Mouse (Mus musculus) hematopoietic multipotent progenitor cell, adult 10-12 weeks (in vitro differentiated cells): Measurements from ENCODE around the gene Rac3. TPM values are rescaled to one million over a fixed set of nuclear protein-coding genes. Genes with fewer than 3 reads are reported as not detected.

ENCODE experiments used
- polyA plus RNA-seq: library from polyadenylated mRNA; stranded (reverse); fragments of >175 nt; gene quantifications from 2 replicates; pipeline ENCODE4 v1.2.3, GENCODE M21; 2012; ENCODE audit warnings: low replicate concordance

The Rac3 gene
- polyA plus RNA-seq = 5.3 and 8.2 TPM in 2 replicates

DNA sequence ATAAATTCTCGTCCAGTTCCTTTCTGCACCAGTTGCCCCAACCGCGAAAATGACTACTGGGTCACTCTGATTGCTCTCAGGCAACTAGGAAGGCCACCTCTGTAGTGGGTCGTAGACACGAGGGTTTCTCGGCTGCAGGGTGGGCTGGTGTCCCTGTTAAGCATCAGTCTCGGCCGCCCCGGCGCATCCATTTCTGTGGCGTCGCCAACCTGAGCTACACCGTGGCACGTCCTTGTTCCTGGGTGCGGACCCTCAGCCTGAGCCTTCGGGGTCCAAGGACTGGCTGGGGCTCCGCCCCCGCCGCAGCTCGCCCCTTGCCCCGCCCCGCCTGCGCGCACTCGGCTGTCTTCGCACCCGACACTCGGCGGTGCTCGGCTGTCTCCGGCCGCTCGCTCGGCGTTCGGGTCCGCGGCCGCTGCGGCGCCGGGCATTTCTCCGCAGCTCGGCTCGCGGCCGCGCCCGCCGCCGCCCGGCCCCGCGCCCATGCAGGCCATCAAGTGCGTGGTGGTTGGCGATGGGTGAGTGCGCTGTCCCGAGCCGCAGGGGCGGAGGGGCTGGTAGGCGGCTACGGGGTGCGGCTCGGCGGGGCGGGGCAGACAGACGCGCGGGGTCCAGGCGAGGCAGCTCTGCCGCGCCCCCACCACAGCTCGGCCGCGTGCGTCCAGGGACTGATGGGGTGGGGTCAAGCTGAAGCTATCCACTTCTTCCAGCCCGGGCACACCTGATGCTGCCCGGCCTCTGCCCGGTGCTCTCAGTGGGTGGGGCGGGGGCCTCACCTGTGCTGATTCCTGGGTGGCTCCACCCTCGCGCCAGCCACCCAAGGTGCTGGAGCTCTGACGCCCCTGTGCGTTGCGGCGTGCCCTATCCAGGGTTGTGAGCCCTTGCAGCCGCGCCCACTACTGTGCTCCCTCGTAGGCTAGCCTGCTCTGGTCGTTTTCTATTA, at the start of gene Rac3:
Gene Rac3 (plus strand): TSS at position 347 of the 943 bp plus-strand sequence.

DNA sequence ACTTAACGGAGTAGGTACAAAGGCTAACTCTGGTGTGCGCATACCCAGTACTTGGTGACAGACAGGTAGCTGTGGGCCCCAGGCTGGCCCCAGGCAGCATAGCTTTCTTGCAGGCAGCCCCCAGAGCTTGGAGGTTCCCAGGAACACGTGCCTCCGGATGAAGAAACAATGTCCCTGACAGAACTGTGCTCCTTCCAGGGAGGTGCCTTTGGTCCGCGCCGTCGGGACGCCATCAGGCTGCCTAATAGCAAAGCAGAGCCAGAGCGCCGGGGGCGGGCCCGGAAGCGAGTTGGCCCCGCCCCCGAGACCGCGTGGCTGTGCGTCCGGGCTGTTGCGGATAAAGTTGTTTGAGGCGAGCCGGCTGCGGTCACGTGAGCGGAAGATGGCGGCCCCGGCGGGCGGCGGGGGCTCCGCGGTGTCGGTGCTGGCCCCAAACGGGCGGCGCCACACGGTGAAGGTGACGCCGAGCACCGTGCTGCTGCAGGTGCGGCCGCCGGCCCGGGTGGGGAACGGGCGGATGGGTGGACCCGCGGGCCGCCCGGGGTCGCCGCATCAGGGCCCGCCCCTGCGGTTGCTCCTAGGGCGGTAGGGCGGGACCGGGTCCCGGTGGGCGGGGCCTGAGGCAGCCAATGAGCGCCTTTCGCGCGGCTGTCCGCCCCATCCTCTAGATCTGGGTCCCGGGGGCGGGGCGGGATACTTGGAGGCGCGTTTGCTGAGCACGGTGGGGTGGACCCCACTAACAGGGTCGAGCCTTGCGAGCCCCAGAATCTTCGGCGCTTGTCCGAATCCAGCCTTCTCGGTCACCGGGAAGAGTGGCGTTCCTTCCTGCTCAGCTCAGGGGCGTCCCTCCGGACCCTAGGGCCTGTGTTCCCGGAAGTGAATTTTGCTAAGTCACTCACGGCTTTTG, 48.3 kb upstream of the Rac3 start, which contains the start of gene Aspscr1:
Gene Aspscr1 (plus strand): TSS at position 287 of the 907 bp plus-strand sequence.

DNA sequence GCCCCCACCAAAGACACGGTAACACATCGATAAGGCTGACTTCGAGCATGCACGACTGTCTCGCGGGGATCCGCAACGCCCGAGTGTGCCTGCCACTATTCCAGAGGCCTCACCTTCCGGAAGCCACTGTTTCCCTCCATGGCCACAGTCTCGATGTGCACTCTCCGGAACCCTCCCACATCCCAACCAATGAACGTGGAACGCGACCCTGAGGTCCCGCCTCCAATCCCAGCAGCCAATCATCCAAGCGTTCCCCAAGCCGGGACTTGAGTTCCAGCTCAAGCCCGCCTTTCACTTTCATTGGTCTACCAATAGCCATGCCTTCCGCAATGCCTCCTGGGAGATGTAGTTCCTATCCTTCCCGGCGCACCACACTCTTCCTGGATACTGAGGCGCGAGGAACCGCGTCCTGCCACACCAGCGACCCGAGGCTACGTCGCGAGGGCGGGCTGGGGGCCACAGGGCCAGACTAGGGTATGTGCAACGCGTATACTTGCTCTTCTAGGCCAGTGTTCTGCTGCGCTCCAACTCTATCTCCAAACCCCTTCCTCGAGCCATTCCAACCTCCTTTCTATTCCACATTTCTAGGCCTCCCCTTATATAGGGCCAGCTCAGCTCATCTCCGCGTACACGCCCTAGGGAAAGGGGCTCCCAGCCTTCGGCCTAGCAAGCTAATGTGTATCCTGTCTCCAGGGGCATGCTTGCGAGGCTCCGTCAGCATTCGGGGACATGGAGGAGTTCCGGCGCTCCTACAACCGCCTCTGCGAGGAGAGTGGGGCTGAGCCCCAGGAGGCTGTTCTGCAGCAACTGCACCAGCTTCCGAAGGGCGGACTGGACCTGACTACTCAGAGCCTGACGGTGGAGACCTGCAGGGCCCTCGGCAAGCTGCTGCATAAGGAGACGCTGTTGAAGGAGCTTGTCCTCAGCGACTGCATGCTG, 7.4 kb upstream of the Rac3 start, which contains the start of the genes Cenpx and Lrrc45:
Gene Cenpx (minus strand): TSS at position 159 of the 939 bp plus-strand sequence.
Gene Lrrc45 (plus strand): TSS at position 346 of the 939 bp plus-strand sequence.

DNA sequence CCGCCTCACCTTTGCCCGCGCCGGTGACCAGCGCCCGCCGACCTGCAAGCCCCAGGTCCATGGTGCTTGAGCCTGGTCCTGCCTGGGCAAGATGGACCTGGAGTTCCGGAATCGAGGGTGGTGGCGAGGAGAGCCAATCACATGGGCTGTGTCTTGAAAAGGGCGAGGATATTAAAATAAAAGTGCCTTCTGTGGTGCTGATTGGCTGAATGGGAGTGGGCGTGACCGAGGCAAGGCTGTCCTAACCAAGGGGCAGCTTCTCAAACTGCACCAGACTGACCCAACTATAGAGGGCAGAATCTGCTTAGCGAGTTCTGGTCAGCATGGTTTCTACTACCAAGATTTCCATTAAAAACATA, 5.9 kb downstream of the Rac3 start, which contains the start of gene Dcxr:
Gene Dcxr (minus strand): TSS at position 113 of the 359 bp plus-strand sequence.

DNA sequence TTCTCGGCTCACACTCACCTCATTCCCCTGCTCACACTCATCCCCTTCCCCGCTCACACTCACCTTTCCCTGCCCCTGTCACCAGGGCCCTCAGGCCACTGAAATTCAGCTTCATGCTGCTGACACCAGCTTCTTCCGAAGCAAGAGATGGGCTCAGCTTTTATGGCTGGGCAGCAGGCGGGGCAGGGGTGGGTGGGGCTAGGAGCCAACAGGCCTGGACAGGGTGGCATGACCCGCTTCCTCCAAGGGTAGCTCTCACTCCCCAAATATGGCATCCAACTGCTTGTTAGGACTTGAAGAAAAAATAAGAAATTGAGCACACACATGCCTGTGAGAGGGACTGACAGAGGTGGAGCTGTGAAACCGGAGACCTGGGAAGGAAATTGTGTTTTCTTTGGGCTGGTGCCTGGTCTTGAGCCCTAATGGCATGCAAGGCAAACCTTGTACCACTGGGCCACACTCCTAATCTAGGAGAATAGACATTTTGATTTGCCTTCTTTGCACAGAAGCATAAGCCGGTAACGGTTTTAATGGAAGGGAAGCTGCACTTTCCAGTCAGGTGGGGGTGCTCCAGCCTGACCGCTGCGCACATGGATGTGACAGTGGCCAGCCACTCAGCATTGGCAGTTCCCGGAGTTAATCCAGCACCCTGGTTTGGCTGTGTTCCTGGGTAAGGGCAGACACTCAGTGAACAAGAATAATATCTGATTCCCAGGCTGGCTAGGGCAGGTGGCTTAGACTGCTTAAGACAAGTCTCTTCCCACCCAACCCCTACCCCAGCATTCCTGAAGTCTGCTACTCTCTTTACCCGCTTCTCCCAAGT, 10.8 kb downstream of the Rac3 start, which contains the start of gene Cbr2:
Gene Cbr2 (minus strand): TSS at position 257 of the 823 bp plus-strand sequence.

DNA sequence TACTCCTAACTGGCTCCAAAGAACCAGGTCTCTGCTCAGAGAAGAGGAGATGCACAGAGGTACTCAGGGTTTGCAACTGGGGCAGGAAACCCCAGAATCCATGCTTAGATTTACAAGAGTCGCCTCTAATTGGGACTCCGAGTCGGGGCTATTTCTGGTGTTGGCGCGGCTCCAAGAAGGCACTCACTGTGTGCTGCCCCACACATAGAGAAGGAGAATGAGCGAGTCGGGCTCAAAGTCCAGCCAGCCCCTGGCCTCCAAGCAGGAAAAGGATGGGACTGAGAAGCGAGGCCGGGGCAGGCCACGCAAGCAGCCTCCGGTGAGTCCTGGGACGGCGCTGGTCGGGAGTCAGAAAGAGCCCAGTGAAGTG, 41.4 kb downstream of the Rac3 start, which contains the start of gene Hmga1b:
Gene Hmga1b (plus strand): TSS at position 123 of the 370 bp plus-strand sequence.

Other genes with a start within 250 kb of the Rac3 start
- 130 and 185 TPM in 2 replicates for gene Mrpl12, start 236.9 kb upstream of the Rac3 start, polyA plus RNA-seq
- gene Slc25a10, start 229.6 kb upstream of the Rac3 start, polyA plus RNA-seq = 27.5 and 43.7 TPM in 2 replicates
- gene Gcgr, start 190.8 kb upstream of the Rac3 start, polyA plus RNA-seq = not detected in 2 replicates
- 130 and 145 TPM in 2 replicates for gene Mcrip1, start 171.7 kb upstream of the Rac3 start, polyA plus RNA-seq
- gene Ppp1r27, start 170.3 kb upstream of the Rac3 start, polyA plus RNA-seq = not detected in 2 replicates
- 322 and 696 TPM in 2 replicates for gene P4hb, start 148.2 kb upstream of the Rac3 start, polyA plus RNA-seq
- gene Arhgdia, start 139.8 kb upstream of the Rac3 start, polyA plus RNA-seq = 989 and 1,139 TPM in 2 replicates
- 123 and 133 TPM in 2 replicates for gene Alyref, start 123.1 kb upstream of the Rac3 start, polyA plus RNA-seq
- gene Anapc11, start 123.0 kb upstream of the Rac3 start, polyA plus RNA-seq = 30.2 and 93.3 TPM in 2 replicates
- gene Npb, start 113.0 kb upstream of the Rac3 start, polyA plus RNA-seq = 3.7 and 6.2 TPM in 2 replicates
- 62.9 and 99.6 TPM in 2 replicates for gene Pcyt2, start 103.5 kb upstream of the Rac3 start, polyA plus RNA-seq
- 225 and 508 TPM in 2 replicates for gene Sirt7, start 96.2 kb upstream of the Rac3 start, polyA plus RNA-seq
- gene Mafg, start 87.9 kb upstream of the Rac3 start, polyA plus RNA-seq = 42.4 and 46.3 TPM in 2 replicates
- gene Pycr1, start 77.7 kb upstream of the Rac3 start, polyA plus RNA-seq = 1.2 and 1.3 TPM in 2 replicates
- 0.42 and 1.4 TPM in 2 replicates for gene Myadml2, start 73.3 kb upstream of the Rac3 start, polyA plus RNA-seq
- gene Notum, start 60.3 kb upstream of the Rac3 start, polyA plus RNA-seq = not detected in 2 replicates
- 214 and 360 TPM in 2 replicates for gene Aspscr1, start 48.5 kb upstream of the Rac3 start, polyA plus RNA-seq
- 30.9 and 103 TPM in 2 replicates for gene Cenpx, start 7.7 kb upstream of the Rac3 start, polyA plus RNA-seq
- 32.9 and 53.7 TPM in 2 replicates for gene Lrrc45, start 7.5 kb upstream of the Rac3 start, polyA plus RNA-seq
- 20.4 and 47.0 TPM in 2 replicates for gene Dcxr, start 5.8 kb downstream of the Rac3 start, polyA plus RNA-seq
- 7.5 and 8.2 TPM in 2 replicates for gene Cbr2, start 10.6 kb downstream of the Rac3 start, polyA plus RNA-seq
- 196 and 300 TPM in 2 replicates for gene Hmga1b, start 41.3 kb downstream of the Rac3 start, polyA plus RNA-seq
- gene Rfng, start 62.7 kb downstream of the Rac3 start, polyA plus RNA-seq = 32.8 and 46.1 TPM in 2 replicates
- 27.5 and 29.8 TPM in 2 replicates for gene Gps1, start 62.8 kb downstream of the Rac3 start, polyA plus RNA-seq
- 78.0 and 102 TPM in 2 replicates for gene Dus1l, start 74.9 kb downstream of the Rac3 start, polyA plus RNA-seq
- gene Fasn, start 103.1 kb downstream of the Rac3 start, polyA plus RNA-seq = 64.1 and 156 TPM in 2 replicates
- gene Ccdc57, start 211.4 kb downstream of the Rac3 start, polyA plus RNA-seq = 0.75 and 0.80 TPM in 2 replicates
- gene Slc16a3, start 227.0 kb downstream of the Rac3 start, polyA plus RNA-seq = 12.0 and 55.9 TPM in 2 replicates